In the genomic region with DNA sequence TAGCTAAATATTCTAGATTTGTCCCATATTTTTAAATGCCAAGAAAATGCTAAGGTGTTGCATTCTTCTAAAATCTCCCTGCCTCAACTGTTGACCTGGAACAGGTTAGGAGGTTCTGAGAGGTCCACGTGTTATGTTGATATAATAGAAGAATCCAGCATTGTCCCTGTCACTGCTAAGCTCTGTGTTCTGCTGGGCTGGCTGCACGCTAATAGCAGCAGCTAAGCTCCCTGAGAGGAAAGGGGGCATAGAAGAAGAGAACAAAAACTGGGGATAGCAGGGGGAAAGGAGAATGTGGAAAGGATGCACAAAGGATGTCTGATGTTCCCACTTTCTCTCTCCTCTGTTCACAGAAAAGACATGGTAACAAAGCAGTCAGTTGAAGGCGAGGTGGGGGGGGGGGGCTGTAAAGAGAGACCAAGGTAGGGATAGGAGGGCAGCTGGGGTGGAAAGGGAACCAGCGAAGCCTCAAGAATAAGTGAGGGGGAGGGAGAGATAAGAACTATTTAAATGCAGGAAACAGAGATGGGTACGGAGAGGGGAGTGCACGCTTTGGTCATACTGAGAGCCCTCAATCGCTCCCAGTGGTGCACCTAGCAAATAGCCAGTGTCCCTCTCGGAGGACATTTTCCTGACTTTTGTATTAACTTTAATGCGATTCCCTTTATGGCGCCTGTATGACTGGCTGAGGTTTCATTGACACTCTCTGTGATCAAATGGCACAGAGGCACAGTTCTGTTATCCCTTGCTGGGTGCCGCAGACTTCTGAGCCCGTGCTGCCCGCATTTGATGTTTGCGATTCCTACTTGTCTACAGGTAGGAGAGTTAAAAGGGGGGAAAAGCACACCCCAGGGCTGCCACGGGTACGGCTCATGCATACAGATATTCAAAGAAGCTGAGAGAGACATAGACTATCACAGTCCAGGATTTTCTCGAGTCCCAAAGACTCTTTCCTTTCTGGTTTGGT, we compare ENCODE assay signal across 33 mouse cellular contexts.
DNase-seq lines count a peak whose midpoint lies in the region; ATAC-seq lines count a peak whose summit lies in the region.
"Had no signal": no experiment of that assay in that cellular context is flagged by ENCODE, and none has a peak within 500 bp of the region (broad histone marks: within the 10 kb centered on the region; RNA-seq: fewer than 3 reads in every experiment).

No protein-coding gene starts in this region.

- no peaks in the 10 kb centered on the region for H3K36me3 ChIP-seq in forebrain, embryonic 13.5 days (ENCODE audit: poor library complexity, severe bottlenecking)
- H3K36me3 ChIP-seq in forebrain, embryonic 11.5 days (ENCODE audit: control insufficient read depth, insufficient read depth, low read length), result no peaks in the 10 kb centered on the region
- 0 out of 2 replicates have a peak, but pooled peaks cover 2% of the 10 kb centered on the region for H3K36me3 ChIP-seq in hindbrain, embryonic 13.5 days
- no peaks in the 10 kb centered on the region for H3K36me3 ChIP-seq in hindbrain, embryonic 12.5 days
- no peaks in the 10 kb centered on the region for H3K36me3 ChIP-seq in midbrain, embryonic 14.5 days (ENCODE audit: control insufficient read depth, insufficient read depth, low read length)
- H3K36me3 ChIP-seq: embryonic facial prominence, embryonic 10.5 days; embryonic facial prominence, embryonic 15.5 days; G1E; hindbrain, embryonic 10.5 days; intestine, embryonic 15.5 days; neural tube, embryonic 15.5 days; stomach, embryonic 15.5 days had no signal

- no peaks in the 10 kb centered on the region for H3K9me3 ChIP-seq in forebrain, embryonic 13.5 days (replicated peaks)
- no peaks in the 10 kb centered on the region for H3K9me3 ChIP-seq in forebrain, embryonic 11.5 days (ENCODE audit: control insufficient read depth, low read length)
- no peaks in the 10 kb centered on the region for H3K9me3 ChIP-seq in hindbrain, embryonic 13.5 days
- no peaks in the 10 kb centered on the region for H3K9me3 ChIP-seq in hindbrain, embryonic 12.5 days (replicated peaks)
- H3K9me3 ChIP-seq in midbrain, embryonic 14.5 days (ENCODE audit: control insufficient read depth, low read length), result no peaks in the 10 kb centered on the region
- H3K9me3 ChIP-seq: embryonic facial prominence, embryonic 10.5 days; embryonic facial prominence, embryonic 15.5 days; hindbrain, embryonic 10.5 days; intestine, embryonic 15.5 days; neural tube, embryonic 15.5 days; stomach, embryonic 15.5 days had no signal

- H3K4me3 ChIP-seq in forebrain, embryonic 13.5 days, result no peak overlapping the region
- H3K4me3 ChIP-seq in forebrain, embryonic 11.5 days (ENCODE audit: low read depth, low read length), result no peak overlapping the region
- no peak overlapping the region for H3K4me3 ChIP-seq in hindbrain, embryonic 13.5 days
- no peak overlapping the region for H3K4me3 ChIP-seq in hindbrain, embryonic 12.5 days
- H3K4me3 ChIP-seq in midbrain, embryonic 14.5 days (replicated peaks; ENCODE audit: low read depth, low read length), result no peak overlapping the region
- H3K4me3 ChIP-seq: embryonic facial prominence, embryonic 10.5 days; embryonic facial prominence, embryonic 15.5 days; gastrocnemius, adult 2 months; hindbrain, embryonic 10.5 days; intestine, embryonic 15.5 days; neural tube, embryonic 15.5 days; stomach, embryonic 15.5 days had no signal

- H3K27me3 ChIP-seq in forebrain, embryonic 13.5 days, result no peaks in the 10 kb centered on the region
- no peaks in the 10 kb centered on the region for H3K27me3 ChIP-seq in forebrain, embryonic 11.5 days (ENCODE audit: control insufficient read depth, insufficient read depth, low read length)
- no peaks in the 10 kb centered on the region for H3K27me3 ChIP-seq in hindbrain, embryonic 13.5 days
- no peaks in the 10 kb centered on the region for H3K27me3 ChIP-seq in hindbrain, embryonic 12.5 days
- no peaks in the 10 kb centered on the region for H3K27me3 ChIP-seq in midbrain, embryonic 14.5 days (ENCODE audit: control insufficient read depth, insufficient read depth, low read length)
- H3K27me3 ChIP-seq: CH12.LX; embryonic facial prominence, embryonic 15.5 days; intestine, embryonic 15.5 days; neural tube, embryonic 15.5 days; Patski; stomach, embryonic 15.5 days had no signal

- peaks cover 27% of the 10 kb centered on the region for H3K4me1 ChIP-seq in forebrain, embryonic 13.5 days
- H3K4me1 ChIP-seq in forebrain, embryonic 11.5 days (replicated peaks; ENCODE audit: control insufficient read depth, insufficient read depth, low read length), result peaks cover 2% of the 10 kb centered on the region; the same call in 1 of the 2 replicates
- H3K4me1 ChIP-seq in hindbrain, embryonic 13.5 days (replicated peaks), result peaks cover 25% of the 10 kb centered on the region
- peaks cover 7% of the 10 kb centered on the region; the same call in 1 of the 2 replicates for H3K4me1 ChIP-seq in hindbrain, embryonic 12.5 days
- peaks cover 25% of the 10 kb centered on the region for H3K4me1 ChIP-seq in midbrain, embryonic 14.5 days (ENCODE audit: control insufficient read depth, insufficient read depth, low read length)
- H3K4me1 ChIP-seq: embryonic facial prominence, embryonic 15.5 days; intestine, embryonic 15.5 days; stomach, embryonic 15.5 days had no signal

- WGBS in forebrain, embryonic 13.5 days, result 58% methylated on average over 17 of the region's 17 CpGs
- WGBS in forebrain, embryonic 11.5 days, result 56% methylated on average over 17 of the region's 17 CpGs
- WGBS in hindbrain, embryonic 13.5 days, result 72% methylated on average over 17 of the region's 17 CpGs
- WGBS in hindbrain, embryonic 12.5 days, result 72% methylated on average over 17 of the region's 17 CpGs
- 39% methylated on average over 17 of the region's 17 CpGs for WGBS in midbrain, embryonic 14.5 days

- no peak overlapping the region for H3K9ac ChIP-seq in forebrain, embryonic 13.5 days
- no peak overlapping the region for H3K9ac ChIP-seq in forebrain, embryonic 11.5 days (ENCODE audit: low read length)
- H3K9ac ChIP-seq in hindbrain, embryonic 13.5 days, result no peak overlapping the region
- H3K9ac ChIP-seq in hindbrain, embryonic 12.5 days, result no peak overlapping the region
- H3K9ac ChIP-seq in midbrain, embryonic 14.5 days (replicated peaks; ENCODE audit: low read length), result no peak overlapping the region
- H3K9ac ChIP-seq: embryonic facial prominence, embryonic 15.5 days; intestine, embryonic 15.5 days; liver, embryonic 14.5 days; neural tube, embryonic 15.5 days; stomach, embryonic 15.5 days had no signal

- no peak overlapping the region for H3K27ac ChIP-seq in forebrain, embryonic 13.5 days
- H3K27ac ChIP-seq in forebrain, embryonic 11.5 days (ENCODE audit: low read depth, low read length), result no peak overlapping the region
- peak overlapping the region; percentile 24 for H3K27ac ChIP-seq in hindbrain, embryonic 13.5 days
- no peak overlapping the region for H3K27ac ChIP-seq in hindbrain, embryonic 12.5 days
- peak overlapping the region; percentile 53 for H3K27ac ChIP-seq in midbrain, embryonic 14.5 days (replicated peaks; ENCODE audit: low read depth, low read length)
- H3K27ac ChIP-seq: embryonic facial prominence, embryonic 10.5 days; embryonic facial prominence, embryonic 15.5 days; gastrocnemius, adult 2 months; hindbrain, embryonic 10.5 days; hindbrain, postnatal 0 days; intestine, embryonic 15.5 days; liver, embryonic 14.5 days; macrophage; neural tube, embryonic 15.5 days; stomach, embryonic 15.5 days had no signal

- no peak overlapping the region for H3K4me2 ChIP-seq in forebrain, embryonic 13.5 days
- H3K4me2 ChIP-seq in forebrain, embryonic 11.5 days (ENCODE audit: low read depth, low read length, severe bottlenecking), result no peak overlapping the region
- no peak overlapping the region for H3K4me2 ChIP-seq in hindbrain, embryonic 13.5 days
- no peak overlapping the region for H3K4me2 ChIP-seq in hindbrain, embryonic 12.5 days (replicated peaks)
- H3K4me2 ChIP-seq in midbrain, embryonic 14.5 days (ENCODE audit: low read length), result peak overlapping the region; percentile 9
- H3K4me2 ChIP-seq: embryonic facial prominence, embryonic 15.5 days; intestine, embryonic 15.5 days; neural tube, embryonic 15.5 days; stomach, embryonic 15.5 days had no signal

- peak; percentile 46; the same call in 1 of the 2 replicates for ATAC-seq in forebrain, embryonic 13.5 days
- no peak for ATAC-seq in forebrain, embryonic 11.5 days (replicated peaks; ENCODE audit: low FRiP score)
- ATAC-seq in hindbrain, embryonic 13.5 days (ENCODE audit: low FRiP score), result no peak
- no peak for ATAC-seq in hindbrain, embryonic 12.5 days (ENCODE audit: low FRiP score)
- ATAC-seq in midbrain, embryonic 14.5 days (ENCODE audit: low FRiP score, low TSS enrichment), result no peak
- ATAC-seq: hindbrain, postnatal 0 days; intestine, embryonic 15.5 days; Patski had no signal

- DNase-seq in forebrain, embryonic 11.5 days (ENCODE audit: low spot score), result no peak
- DNase-seq in midbrain, embryonic 14.5 days, result peak; percentile 65
- no peak for DNase-seq in adrenal gland, postnatal 25 days
- no peak for DNase-seq in left cerebral cortex, adult 9 months (ENCODE audit: low spot score in 2 of 2)
- DNase-seq: adrenal gland, postnatal 36 days; cerebellum, adult 8-10 months; cerebellum, postnatal 25 days; gastrocnemius, adult 2 months; gastrocnemius, postnatal 36 days; heart, postnatal 14 days; kidney, adult 2 months; kidney, postnatal 10 days; layer of hippocampus, postnatal 36 days; liver; lung, adult 2 months; lung, postnatal 10 days; right cerebral cortex, postnatal 25 days; thymus, postnatal 14 days had no signal

Comparison
In these comparisons a context has a peak if more than half of its experiments do, and no peak if none do; other contexts are left out.
1. H3K27ac ChIP-seq: peak in hindbrain, embryonic 13.5 days (single experiment) and midbrain, embryonic 14.5 days (single experiment); none in forebrain, embryonic 13.5 days (single experiment), forebrain, embryonic 11.5 days (single experiment) and hindbrain, embryonic 12.5 days (single experiment).